11 mouse cellular contexts compared by ENCODE assay signal in the genomic region with DNA sequence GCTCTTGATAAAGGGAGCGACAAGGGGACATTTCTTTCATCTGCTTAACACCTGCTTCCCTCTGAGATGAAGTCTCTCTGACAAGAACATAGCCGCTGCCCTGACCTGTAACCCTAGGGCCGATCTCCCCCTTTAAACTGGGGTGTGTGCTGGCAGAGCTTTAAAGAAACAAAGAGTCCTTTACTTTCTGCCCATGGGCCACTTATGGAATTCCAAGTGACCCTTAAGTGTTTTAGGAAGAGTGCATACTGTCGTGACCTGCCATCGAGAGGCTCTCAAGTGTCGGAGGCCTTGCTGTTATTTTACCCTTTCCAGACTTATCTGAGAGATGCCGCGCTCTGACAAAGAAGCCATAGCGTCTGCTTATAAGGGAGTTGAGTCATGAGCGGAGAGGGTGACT.
"Had no signal": no experiment of that assay in that cellular context is flagged by ENCODE, and none has a peak within 500 bp of the region (broad histone marks: within the 10 kb centered on the region; RNA-seq: fewer than 3 reads in every experiment).

No protein-coding gene starts in this region.

- ATAC-seq: liver, embryonic 12.5 days; midbrain, embryonic 13.5 days had no signal

- H3K4me3 ChIP-seq: left cerebral cortex, adult 2 months; limb, embryonic 15.5 days; liver, embryonic 12.5 days; midbrain, embryonic 13.5 days had no signal

- H3K27me3 ChIP-seq: limb, embryonic 15.5 days; liver, embryonic 12.5 days; midbrain, embryonic 13.5 days had no signal

- H3K9me3 ChIP-seq: limb, embryonic 15.5 days; liver, embryonic 12.5 days; midbrain, embryonic 13.5 days had no signal

- H3K4me1 ChIP-seq: limb, embryonic 15.5 days; liver, embryonic 12.5 days had no signal

- DNase-seq: kidney, adult 11 months; kidney, postnatal 10 days; kidney, postnatal 4 days; right cerebral cortex, adult 18-20 months; right cerebral cortex, postnatal 25 days; thymus, adult 18-20 months; thymus, postnatal 14 days had no signal

- H3K9ac ChIP-seq: limb, embryonic 15.5 days; liver, embryonic 12.5 days; midbrain, embryonic 13.5 days had no signal

- H3K36me3 ChIP-seq: limb, embryonic 15.5 days; liver, embryonic 12.5 days; midbrain, embryonic 13.5 days had no signal

- H3K27ac ChIP-seq: left cerebral cortex, adult 2 months; limb, embryonic 15.5 days; liver, embryonic 12.5 days; midbrain, embryonic 13.5 days had no signal

- H3K4me2 ChIP-seq: limb, embryonic 15.5 days; liver, embryonic 12.5 days; midbrain, embryonic 13.5 days had no signal
